Mouse (Mus musculus): ENCODE measurements at regions not wholly inside any gene's neighbourhood (a gene's known extent, or its start where the extent isn't known, plus 50 kb on each side); places are given as distances from the start of the nearest gene placed in this dataset.

- no peak overlapping the region for H3K27ac ChIP-seq (ENCODE audit: insufficient read depth, low read depth, low read length)
- no peaks in the 10 kb centered on the region for H3K4me1 ChIP-seq (ENCODE audit: control insufficient read depth, insufficient read depth, insufficient read length, low read length)
- no peak overlapping the region for H3K4me3 ChIP-seq (ENCODE audit: low read depth, low read length)
- TF ChIP-seq POLR2A (IDR thresholded peaks at IDR 0.05; ENCODE audit: low read depth, low read length) (no peak), CTCF (IDR thresholded peaks at IDR 0.05; ENCODE audit: extremely low read depth, insufficient read length, insufficient replicate concordance, low read depth, low read length) (no peak)
- no peaks in the 10 kb centered on the region for H3K27me3 ChIP-seq (ENCODE audit: control insufficient read depth, insufficient read depth, low read length)
- no peaks in the 10 kb centered on the region for H3K36me3 ChIP-seq (ENCODE audit: control insufficient read depth, insufficient read depth, low read length)
- 75% methylated on average over 2 of the region's 2 CpGs for WGBS
Measured at GRCm38 (mm10) chr5:120339162-120339561, 92.3 kb upstream of the Lhx5 start.

- TF ChIP-seq POLR2A (IDR thresholded peaks at IDR 0.05; ENCODE audit: low read depth, low read length) (no peak), CTCF (IDR thresholded peaks at IDR 0.05; ENCODE audit: extremely low read depth, insufficient read length, insufficient replicate concordance, low read depth, low read length) (no peak)
- 45% methylated on average over 3 of the region's 3 CpGs for WGBS
- no peaks in the 10 kb centered on the region for H3K36me3 ChIP-seq (ENCODE audit: control insufficient read depth, insufficient read depth, low read length)
- no peak overlapping the region for H3K27ac ChIP-seq (ENCODE audit: insufficient read depth, low read depth, low read length)
- no peak overlapping the region for H3K4me3 ChIP-seq (ENCODE audit: low read depth, low read length)
- H3K27me3 ChIP-seq (ENCODE audit: control insufficient read depth, insufficient read depth, low read length): no peaks in the 10 kb centered on the region
- no peaks in the 10 kb centered on the region for H3K4me1 ChIP-seq (ENCODE audit: control insufficient read depth, insufficient read depth, insufficient read length, low read length)
Measured at GRCm38 (mm10) chr5:120340696-120341231, 90.7 kb upstream of the Lhx5 start.

GRCm38 (mm10) chr5:120350461-120350860, 81.0 kb upstream of the Lhx5 start:
- WGBS: 35% methylated on average over 3 of the region's 3 CpGs
- Histone ChIP-seq H3K4me1 (ENCODE audit: control insufficient read depth, insufficient read depth, insufficient read length, low read length) (no peaks in the 10 kb centered on the region), H3K27me3 (ENCODE audit: control insufficient read depth, insufficient read depth, low read length) (no peaks in the 10 kb centered on the region), H3K27ac (ENCODE audit: insufficient read depth, low read depth, low read length) (no peak overlapping the region), H3K4me3 (ENCODE audit: low read depth, low read length) (no peak overlapping the region), H3K36me3 (ENCODE audit: control insufficient read depth, insufficient read depth, low read length) (no peaks in the 10 kb centered on the region)
- no peak for TF ChIP-seq POLR2A (IDR thresholded peaks at IDR 0.05; ENCODE audit: low read depth, low read length)
- TF ChIP-seq CTCF (IDR thresholded peaks at IDR 0.05; ENCODE audit: extremely low read depth, insufficient read length, insufficient replicate concordance, low read depth, low read length): no peak

GRCm38 (mm10) chr5:120351827-120352226, 79.7 kb upstream of the Lhx5 start:
- H3K27me3 ChIP-seq (ENCODE audit: control insufficient read depth, insufficient read depth, low read length): no peaks in the 10 kb centered on the region
- no peak overlapping the region for H3K4me3 ChIP-seq (ENCODE audit: low read depth, low read length)
- WGBS: 52% methylated on average over 5 of the region's 5 CpGs
- no peak for TF ChIP-seq POLR2A (IDR thresholded peaks at IDR 0.05; ENCODE audit: low read depth, low read length)
- TF ChIP-seq CTCF (IDR thresholded peaks at IDR 0.05; ENCODE audit: extremely low read depth, insufficient read length, insufficient replicate concordance, low read depth, low read length): no peak
- no peaks in the 10 kb centered on the region for H3K4me1 ChIP-seq (ENCODE audit: control insufficient read depth, insufficient read depth, insufficient read length, low read length)
- no peaks in the 10 kb centered on the region for H3K36me3 ChIP-seq (ENCODE audit: control insufficient read depth, insufficient read depth, low read length)
- no peak overlapping the region for H3K27ac ChIP-seq (ENCODE audit: insufficient read depth, low read depth, low read length)

GRCm38 (mm10) chr5:120353657-120354056, 77.8 kb upstream of the Lhx5 start:
- Histone ChIP-seq H3K4me3 (ENCODE audit: low read depth, low read length) (no peak overlapping the region), H3K36me3 (ENCODE audit: control insufficient read depth, insufficient read depth, low read length) (no peaks in the 10 kb centered on the region), H3K27ac (ENCODE audit: insufficient read depth, low read depth, low read length) (no peak overlapping the region), H3K4me1 (ENCODE audit: control insufficient read depth, insufficient read depth, insufficient read length, low read length) (no peaks in the 10 kb centered on the region), H3K27me3 (ENCODE audit: control insufficient read depth, insufficient read depth, low read length) (no peaks in the 10 kb centered on the region)
- TF ChIP-seq CTCF (IDR thresholded peaks at IDR 0.05; ENCODE audit: extremely low read depth, insufficient read length, insufficient replicate concordance, low read depth, low read length) (no peak), POLR2A (IDR thresholded peaks at IDR 0.05; ENCODE audit: low read depth, low read length) (no peak)
- 51% methylated on average over 5 of the region's 5 CpGs for WGBS

- H3K4me1 ChIP-seq (ENCODE audit: control insufficient read depth, insufficient read depth, insufficient read length, low read length): no peaks in the 10 kb centered on the region
- no peak overlapping the region for H3K4me3 ChIP-seq (ENCODE audit: low read depth, low read length)
- TF ChIP-seq CTCF (IDR thresholded peaks at IDR 0.05; ENCODE audit: extremely low read depth, insufficient read length, insufficient replicate concordance, low read depth, low read length) (no peak), POLR2A (IDR thresholded peaks at IDR 0.05; ENCODE audit: low read depth, low read length) (no peak)
- H3K27me3 ChIP-seq (ENCODE audit: control insufficient read depth, insufficient read depth, low read length): no peaks in the 10 kb centered on the region
- no peak overlapping the region for H3K27ac ChIP-seq (ENCODE audit: insufficient read depth, low read depth, low read length)
- 75% methylated on average over 4 of the region's 4 CpGs for WGBS
- no peaks in the 10 kb centered on the region for H3K36me3 ChIP-seq (ENCODE audit: control insufficient read depth, insufficient read depth, low read length)
Measured at GRCm38 (mm10) chr5:120356950-120357349, 74.5 kb upstream of the Lhx5 start.

- no peaks in the 10 kb centered on the region for H3K36me3 ChIP-seq (ENCODE audit: control insufficient read depth, insufficient read depth, low read length)
Measured at GRCm38 (mm10) chr5:120358084-120358690, 73.3 kb upstream of the Lhx5 start.

More at GRCm38 (mm10) chr5:120358084-120358690, 73.3 kb upstream of the Lhx5 start:
- 19% methylated on average over 20 of the region's 20 CpGs for WGBS
- Histone ChIP-seq H3K27me3 (ENCODE audit: control insufficient read depth, insufficient read depth, low read length) (no peaks in the 10 kb centered on the region), H3K4me1 (ENCODE audit: control insufficient read depth, insufficient read depth, insufficient read length, low read length) (no peaks in the 10 kb centered on the region), H3K4me3 (ENCODE audit: low read depth, low read length) (no peak overlapping the region), H3K27ac (ENCODE audit: insufficient read depth, low read depth, low read length) (no peak overlapping the region)
- TF ChIP-seq POLR2A (IDR thresholded peaks at IDR 0.05; ENCODE audit: low read depth, low read length): no peak
- TF ChIP-seq CTCF (IDR thresholded peaks at IDR 0.05; ENCODE audit: extremely low read depth, insufficient read length, insufficient replicate concordance, low read depth, low read length): no peak

Measured in small intestine, adult 2 months (tissue).